Mouse (Mus musculus) hindbrain, embryonic 12.5 days (tissue): ENCODE measurements around the gene Ldha. TPM values are rescaled to one million over a fixed set of nuclear protein-coding genes. Genes with fewer than 3 reads are reported as not detected.
"Not testable (repeated sequence)": the region's sequence is repeated elsewhere in the genome, so short reads cannot be mapped to it uniquely, and the experiment has no call there.

Source experiments
- ATAC-seq: fragments of 200-750 bp; cut with Nextera tagmentation; 2 replicates; pipeline ENCODE4 v1.8.0; 2017; ENCODE audit warnings: moderate TSS enrichment; ENCODE audit not compliant: low FRiP score
- H3K27ac ChIP-seq: fragments of 300-500 bp; sonication (generic); 2 replicates; pipeline ENCODE4 v1.5.1; 2016; ENCODE audit warnings: mild to moderate bottlenecking
- H3K27me3 ChIP-seq: fragments of 300-500 bp; sonication (generic); 2 replicates; pipeline ENCODE4 v1.6.1; 2016; ENCODE audit warnings: mild to moderate bottlenecking
- H3K36me3 ChIP-seq: fragments of 300-500 bp; sonication (generic); 2 replicates; pipeline ENCODE4 v1.6.1; 2016; ENCODE audit warnings: mild to moderate bottlenecking
- H3K4me1 ChIP-seq: fragments of 300-500 bp; sonication (generic); 2 replicates; pipeline ENCODE4 v1.6.1; 2016
- H3K4me2 ChIP-seq: fragments of 300-500 bp; sonication (generic); replicated peaks from 2 replicates; pipeline ENCODE4 v1.6.1; 2016; ENCODE audit warnings: mild to moderate bottlenecking
- H3K4me3 ChIP-seq: fragments of 300-500 bp; sonication (generic); 2 replicates; pipeline ENCODE4 v1.5.1; 2016; ENCODE audit warnings: mild to moderate bottlenecking
- H3K9ac ChIP-seq: fragments of 300-500 bp; sonication (generic); 2 replicates; pipeline ENCODE4 v1.6.1; 2016; ENCODE audit warnings: mild to moderate bottlenecking, moderate library complexity
- H3K9me3 ChIP-seq: fragments of 300-500 bp; sonication (generic); replicated peaks from 2 replicates; pipeline ENCODE4 v1.6.1; 2016; ENCODE audit warnings: mild to moderate bottlenecking
- WGBS: fragments of 180-500 bp; shearing (Covaris S2); methylation state at CpG from one replicate; pipeline ENCODE4 v1.1.7; 2016; 5-methylcytosine and 5-hydroxymethylcytosine counted together
- polyA plus RNA-seq: library from polyadenylated mRNA; unstranded; fragments of >200 nt; fragmentation: Nextera tagmentation; extraction: Ambion mirVana; gene quantifications from 2 replicates; pipeline ENCODE4 v1.2.1, GENCODE M21; 2016

The Ldha gene
- polyA plus RNA-seq = 855 and 900 TPM in 2 replicates

GRCm38 (mm10) chr7:46840787-46841525 is at the start of gene Ldha:
Ldha (plus strand) TSS chr7:46841475.
- H3K36me3 ChIP-seq = no peaks in the 10 kb centered on the region
- H3K4me2 ChIP-seq = no peak within 1 kb of the TSS
- H3K4me3 ChIP-seq = no peak within 1 kb of the TSS
- no peaks in the 10 kb centered on the region for H3K9me3 ChIP-seq
- no peak within 1 kb of the TSS for H3K27ac ChIP-seq
- ATAC-seq = no peak
- no peak within 1 kb of the TSS for H3K9ac ChIP-seq
- H3K4me1 ChIP-seq = peaks cover 24% of the 10 kb centered on the region
- 27% methylated on average over 6 of the region's 6 CpGs for WGBS
- H3K27me3 ChIP-seq = peaks cover 19% of the 10 kb centered on the region; the same call in 1 of the 2 replicates

- 86% methylated on average over 4 of the region's 4 CpGs for WGBS
- no peak for ATAC-seq
- no peak overlapping the region for H3K4me2 ChIP-seq
Measured at GRCm38 (mm10) chr7:46793871-46794270, 47.4 kb upstream of the Ldha start.

GRCm38 (mm10) chr7:46795287-46796205 is 45.7 kb upstream of the Ldha start, which contains the start of the genes Hps5 and Gtf2h1:
Hps5 (minus strand) TSS chr7:46796064.
Gtf2h1 (plus strand) TSS chr7:46796103.
- Histone ChIP-seq H3K9ac (peak within 1 kb of the TSS; percentile 82), H3K4me1 (peaks cover 23% of the 10 kb centered on the region), H3K27ac (peak within 1 kb of the TSS; percentile 81), H3K4me3 (peak within 1 kb of the TSS; percentile 73), H3K9me3 (no peaks in the 10 kb centered on the region), H3K27me3 (no peaks in the 10 kb centered on the region), H3K4me2 (peak within 1 kb of the TSS; percentile 96), H3K36me3 (peaks cover 8% of the 10 kb centered on the region)
- WGBS = under 1% methylated on average over 75 of the region's 75 CpGs
- peak; percentile 99 for ATAC-seq

More at GRCm38 (mm10) chr7:46793871-46794270, 47.4 kb upstream of the Ldha start:
- H3K4me3 ChIP-seq = no peak overlapping the region
- H3K9ac ChIP-seq = no peak overlapping the region; the same call in 1 of the 2 replicates
- H3K27ac ChIP-seq = no peak overlapping the region
- peaks cover 7% of the 10 kb centered on the region; the same call in 1 of the 2 replicates for H3K36me3 ChIP-seq
- H3K27me3 ChIP-seq = no peaks in the 10 kb centered on the region
- H3K9me3 ChIP-seq = no peaks in the 10 kb centered on the region
- peaks cover 23% of the 10 kb centered on the region for H3K4me1 ChIP-seq

GRCm38 (mm10) chr7:46796206-46796679 is 45.0 kb upstream of the Ldha start:
- Histone ChIP-seq H3K27ac (peak overlapping the region; percentile 81), H3K4me3 (peak overlapping the region; percentile 73), H3K9me3 (no peaks in the 10 kb centered on the region), H3K27me3 (no peaks in the 10 kb centered on the region), H3K4me2 (peak overlapping the region; percentile 96), H3K4me1 (peaks cover 23% of the 10 kb centered on the region), H3K36me3 (peaks cover 11% of the 10 kb centered on the region), H3K9ac (peak overlapping the region; percentile 82)
- no peak; the same call in 1 of the 2 replicates for ATAC-seq
- 2% methylated on average over 30 of the region's 31 CpGs for WGBS

DNA sequence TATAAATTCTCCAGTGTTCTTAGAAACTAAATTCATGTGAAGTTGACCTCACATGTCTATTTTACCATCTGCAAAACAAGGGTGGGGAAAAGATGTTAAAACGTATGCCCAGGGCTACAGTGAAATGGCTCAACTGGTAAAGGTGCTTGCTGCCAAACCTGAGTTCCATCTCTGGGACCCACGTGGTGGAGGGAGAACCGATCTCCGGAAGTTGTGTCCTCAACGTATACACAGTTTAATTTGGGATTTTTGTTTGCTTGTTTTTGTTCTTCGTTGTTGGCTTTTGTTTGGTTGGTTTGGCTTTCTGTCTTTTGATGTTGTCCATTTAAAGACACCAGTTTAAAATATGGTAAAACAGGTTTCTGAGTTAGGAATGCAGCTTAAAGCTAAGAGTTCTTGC is 44.5 kb upstream of the Ldha start:
- H3K36me3 ChIP-seq = peaks cover 15% of the 10 kb centered on the region
- peaks cover 23% of the 10 kb centered on the region for H3K4me1 ChIP-seq
- WGBS = 62% methylated on average over 6 of the region's 6 CpGs
- no peak for ATAC-seq
- no peak overlapping the region for H3K27ac ChIP-seq
- H3K9me3 ChIP-seq = no peaks in the 10 kb centered on the region
- H3K4me3 ChIP-seq = peak overlapping the region; percentile 73
- no peaks in the 10 kb centered on the region for H3K27me3 ChIP-seq
- H3K9ac ChIP-seq = peak overlapping the region; percentile 82
- H3K4me2 ChIP-seq = peak overlapping the region; percentile 96

DNA sequence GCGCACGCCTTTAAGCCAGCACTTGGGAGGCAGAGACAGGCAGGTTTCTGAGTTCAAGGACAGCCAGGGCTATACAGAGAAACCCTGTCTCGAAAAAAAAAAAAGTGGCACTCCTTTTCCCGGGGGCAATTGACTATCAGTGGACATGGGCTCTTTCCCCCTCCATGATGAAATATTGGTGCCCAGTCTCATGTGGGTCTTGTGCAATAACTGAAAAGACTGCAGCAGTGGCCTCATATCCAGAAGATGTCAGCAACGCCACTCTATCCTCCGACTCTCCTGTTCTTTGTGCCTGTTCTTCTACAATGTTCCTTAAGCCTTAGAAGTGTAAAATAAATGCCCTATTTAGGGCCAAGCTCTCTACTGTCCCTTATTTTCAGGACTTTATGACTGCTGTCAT is 30.9 kb upstream of the Ldha start:
- Histone ChIP-seq H3K9me3 (no peaks in the 10 kb centered on the region), H3K4me2 (no peak overlapping the region), H3K9ac (no peak overlapping the region), H3K27ac (no peak overlapping the region), H3K4me3 (no peak overlapping the region), H3K4me1 (no peaks in the 10 kb centered on the region), H3K36me3 (peaks cover 71% of the 10 kb centered on the region), H3K27me3 (no peaks in the 10 kb centered on the region)
- ATAC-seq = no peak
- 97% methylated on average over 6 of the region's 6 CpGs for WGBS

DNA sequence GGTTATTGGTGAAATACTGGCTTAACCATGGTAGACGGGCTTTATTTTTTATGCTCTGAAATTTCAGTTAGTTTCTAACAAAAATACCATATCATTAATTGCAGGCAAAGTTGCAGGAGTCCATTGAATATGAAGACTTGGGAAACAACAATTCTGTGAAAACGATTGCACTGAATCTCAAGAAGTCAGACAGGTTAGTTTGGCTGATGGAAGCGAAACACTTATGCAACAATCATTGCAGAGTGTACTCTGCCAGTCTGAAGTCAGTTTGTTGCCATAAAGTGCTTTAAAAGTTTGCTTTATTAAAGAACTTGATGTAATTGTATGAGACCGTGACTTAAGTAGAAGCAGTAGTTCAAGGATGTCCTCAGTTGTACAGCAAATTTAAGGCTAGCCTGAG is 27.3 kb upstream of the Ldha start:
- Histone ChIP-seq H3K4me2 (no peak overlapping the region), H3K27me3 (no peaks in the 10 kb centered on the region), H3K36me3 (peaks cover 81% of the 10 kb centered on the region), H3K4me3 (no peak overlapping the region), H3K27ac (no peak overlapping the region), H3K9ac (no peak overlapping the region), H3K4me1 (no peaks in the 10 kb centered on the region), H3K9me3 (no peaks in the 10 kb centered on the region)
- ATAC-seq = no peak
- WGBS = 93% methylated on average over 4 of the region's 4 CpGs

- not testable (repeated sequence) for H3K4me1 ChIP-seq, H3K27ac ChIP-seq, H3K4me3 ChIP-seq, ATAC-seq, H3K9me3 ChIP-seq, H3K9ac ChIP-seq, H3K4me2 ChIP-seq, H3K27me3 ChIP-seq
- H3K36me3 ChIP-seq = peaks cover 64% of the 10 kb centered on the region
- WGBS = 93% methylated on average over 15 of the region's 15 CpGs
Measured at GRCm38 (mm10) chr7:46820876-46821632, 20.2 kb upstream of the Ldha start.

- no peak overlapping the region for H3K4me3 ChIP-seq
- H3K36me3 ChIP-seq = peaks cover 14% of the 10 kb centered on the region
- no peaks in the 10 kb centered on the region for H3K4me1 ChIP-seq
- no peak overlapping the region for H3K27ac ChIP-seq
- no peaks in the 10 kb centered on the region for H3K27me3 ChIP-seq
- 82% methylated on average over 20 of the region's 20 CpGs for WGBS
- no peak overlapping the region for H3K9ac ChIP-seq
- H3K9me3 ChIP-seq = no peaks in the 10 kb centered on the region
- ATAC-seq = no peak
- no peak overlapping the region for H3K4me2 ChIP-seq
Measured at GRCm38 (mm10) chr7:46827046-46827802, 14.1 kb upstream of the Ldha start.

GRCm38 (mm10) chr7:46827803-46828184 is 13.5 kb upstream of the Ldha start:
- 67% methylated on average over 2 of the region's 2 CpGs for WGBS
- Histone ChIP-seq H3K4me1 (no peaks in the 10 kb centered on the region), H3K27ac (no peak overlapping the region), H3K4me2 (no peak overlapping the region), H3K36me3 (peaks cover 8% of the 10 kb centered on the region), H3K4me3 (no peak overlapping the region), H3K9ac (no peak overlapping the region), H3K27me3 (no peaks in the 10 kb centered on the region), H3K9me3 (no peaks in the 10 kb centered on the region)
- no peak for ATAC-seq

DNA sequence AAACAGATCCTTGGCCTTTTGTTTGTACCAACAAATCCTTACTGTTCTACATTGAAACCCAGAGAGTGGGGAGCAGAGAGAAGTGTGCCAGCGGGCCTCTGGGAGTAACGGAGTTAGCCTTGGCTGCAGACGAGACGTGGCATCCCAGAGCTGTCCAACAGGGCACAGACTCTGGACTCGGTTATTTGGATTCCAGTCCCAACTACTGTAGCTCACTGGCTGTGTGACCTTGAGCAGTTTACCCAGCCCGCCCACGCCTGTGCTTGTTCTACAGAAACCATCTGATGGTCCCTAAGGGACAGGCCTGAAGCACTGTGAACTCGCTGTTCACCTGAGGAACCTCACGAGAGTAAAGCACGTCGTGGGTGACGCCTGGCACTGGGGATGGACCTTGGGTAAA is 11.4 kb upstream of the Ldha start:
- H3K9me3 ChIP-seq = no peaks in the 10 kb centered on the region
- peaks cover 1% of the 10 kb centered on the region for H3K4me1 ChIP-seq
- no peak overlapping the region for H3K9ac ChIP-seq
- no peak overlapping the region for H3K4me3 ChIP-seq
- no peaks in the 10 kb centered on the region for H3K36me3 ChIP-seq
- H3K4me2 ChIP-seq = no peak overlapping the region
- no peak for ATAC-seq
- no peak overlapping the region for H3K27ac ChIP-seq
- no peaks in the 10 kb centered on the region for H3K27me3 ChIP-seq
- 86% methylated on average over 12 of the region's 12 CpGs for WGBS
